Mouse (Mus musculus) cerebellum, adult 11-12 months (tissue): ENCODE measurements at regions not wholly inside any gene's neighbourhood (a gene's known extent, or its start where the extent isn't known, plus 50 kb on each side); places are given as distances from the start of the nearest gene placed in this dataset.
A peak's percentile ranks its signal among the peaks of the same experiment; 100 is the strongest.
"Not testable (repeated sequence)": the region's sequence is repeated elsewhere in the genome, so short reads cannot be mapped to it uniquely, and the experiment has no call there.

Experiments
- DNase-seq: peaks from one replicate; pipeline ENCODE4 v3.0.0; 2022

- not testable (repeated sequence) for DNase-seq
Observed at GRCm38 (mm10) chr12:93754505-93754904, 1905.5 kb upstream of the Sel1l start.

GRCm38 (mm10) chr12:93748300-93748847 is 1899.4 kb upstream of the Sel1l start:
- no peak for DNase-seq

GRCm38 (mm10) chr12:93718704-93719497 is 1869.9 kb upstream of the Sel1l start:
- DNase-seq, result no peak

GRCm38 (mm10) chr12:93705956-93706355 is 1857.0 kb upstream of the Sel1l start:
- peak; percentile 9 for DNase-seq

- no peak for DNase-seq
Observed at GRCm38 (mm10) chr12:93687196-93687595, 1838.2 kb upstream of the Sel1l start.

GRCm38 (mm10) chr12:93684385-93684784 is 1835.4 kb upstream of the Sel1l start:
- no peak for DNase-seq

GRCm38 (mm10) chr12:93677478-93677877 is 1828.5 kb upstream of the Sel1l start:
- DNase-seq, result no peak

GRCm38 (mm10) chr12:93675032-93675431 is 1826.1 kb upstream of the Sel1l start:
- no peak for DNase-seq

- no peak for DNase-seq
Observed at GRCm38 (mm10) chr12:93669211-93669610, 1820.3 kb upstream of the Sel1l start.

- DNase-seq, result no peak
Observed at GRCm38 (mm10) chr12:93666799-93667198, 1817.8 kb upstream of the Sel1l start.
